ENCODE assay signal across 17 mouse cellular contexts in the genomic region with DNA sequence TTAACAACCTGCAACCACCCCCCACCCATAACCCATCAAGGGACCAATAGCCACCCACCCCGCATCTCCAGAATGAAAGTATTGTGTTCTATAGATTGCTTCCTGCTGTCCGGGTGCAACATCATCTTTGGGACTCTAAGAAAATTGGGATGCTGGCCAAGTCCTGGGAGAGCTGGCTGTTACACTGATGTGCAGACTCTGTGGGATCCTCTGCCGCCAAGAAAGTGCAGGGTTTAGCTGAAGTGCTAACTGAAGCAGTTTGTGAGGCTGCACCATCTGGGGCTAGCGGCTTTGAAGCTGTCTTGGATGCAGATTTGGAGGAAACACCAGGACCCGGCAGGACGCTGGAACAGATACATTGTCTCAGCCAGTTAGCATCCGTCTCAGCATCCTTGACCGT. TPM values are rescaled to one million over a fixed set of nuclear protein-coding genes. Genes with fewer than 3 reads are reported as not detected.
A peak's percentile ranks its signal among the peaks of the same experiment; 100 is the strongest.
DNase-seq lines count a peak whose midpoint lies in the region; ATAC-seq and TF ChIP-seq lines count a peak whose summit lies in the region.
"Had no signal": no experiment of that assay in that cellular context is flagged by ENCODE, and none has a peak within 500 bp of the region (broad histone marks: within the 10 kb centered on the region; RNA-seq: fewer than 3 reads in every experiment).

No protein-coding gene starts in this region.

- no peak overlapping the region for H3K4me2 ChIP-seq in lung, embryonic 14.5 days
- no peak overlapping the region for H3K4me2 ChIP-seq in stomach, embryonic 14.5 days (replicated peaks; ENCODE audit: low read depth, low read length)
- H3K4me2 ChIP-seq in stomach, postnatal 0 days (replicated peaks; ENCODE audit: low read depth) = no peak overlapping the region
- H3K4me2 ChIP-seq in stomach, embryonic 15.5 days = no peak overlapping the region
- H3K4me2 ChIP-seq: embryonic facial prominence, embryonic 12.5 days; limb, embryonic 15.5 days had no signal

- TF ChIP-seq POLR2A in lung, adult 2 months (IDR thresholded peaks at IDR 0.05; ENCODE audit: borderline replicate concordance, extremely low read depth, low read depth, low read length) = no peak

- no peaks in the 10 kb centered on the region for H3K36me3 ChIP-seq in lung, embryonic 14.5 days (ENCODE audit: insufficient read depth)
- no peaks in the 10 kb centered on the region for H3K36me3 ChIP-seq in stomach, embryonic 14.5 days (ENCODE audit: control insufficient read depth, insufficient read depth, low read length)
- H3K36me3 ChIP-seq in stomach, postnatal 0 days (ENCODE audit: control insufficient read depth, insufficient read depth, low read length) = no peaks in the 10 kb centered on the region
- no peaks in the 10 kb centered on the region for H3K36me3 ChIP-seq in stomach, embryonic 15.5 days
- H3K36me3 ChIP-seq: embryonic facial prominence, embryonic 12.5 days; limb, embryonic 15.5 days had no signal

- H3K27me3 ChIP-seq in lung, embryonic 14.5 days (ENCODE audit: insufficient read depth, low read length) = no peaks in the 10 kb centered on the region
- no peaks in the 10 kb centered on the region for H3K27me3 ChIP-seq in stomach, embryonic 14.5 days (ENCODE audit: control insufficient read depth, insufficient read depth, low read length)
- H3K27me3 ChIP-seq in stomach, postnatal 0 days (ENCODE audit: control insufficient read depth, insufficient read depth, low read length) = no peaks in the 10 kb centered on the region
- H3K27me3 ChIP-seq in stomach, embryonic 15.5 days (replicated peaks) = no peaks in the 10 kb centered on the region
- H3K27me3 ChIP-seq: embryonic facial prominence, embryonic 12.5 days; limb, embryonic 15.5 days; Patski had no signal

- H3K27ac ChIP-seq in lung, embryonic 14.5 days (ENCODE audit: low read depth) = peak overlapping the region; percentile 20; the same call in 1 of the 2 replicates
- H3K27ac ChIP-seq in stomach, embryonic 14.5 days (ENCODE audit: low read length) = peak overlapping the region; percentile 39; the same call in 1 of the 2 replicates
- no peak overlapping the region for H3K27ac ChIP-seq in stomach, postnatal 0 days (replicated peaks)
- H3K27ac ChIP-seq in stomach, embryonic 15.5 days = peak overlapping the region; percentile 1; the same call in 1 of the 2 replicates
- H3K27ac ChIP-seq: embryonic facial prominence, embryonic 12.5 days; kidney, postnatal 0 days; limb, embryonic 15.5 days had no signal

- ATAC-seq in frontal cortex, adult (ENCODE audit: low TSS enrichment) = peak; percentile 68; the same call in 1 of the 2 replicates
- ATAC-seq in lung, embryonic 14.5 days (ENCODE audit: insufficient read depth) = peak; percentile 62
- ATAC-seq in stomach, embryonic 14.5 days (ENCODE audit: insufficient number of reproducible peaks, insufficient read depth, low FRiP score, low read depth) = no peak
- ATAC-seq in stomach, postnatal 0 days (ENCODE audit: low FRiP score, low TSS enrichment) = no peak
- no peak for ATAC-seq in stomach, embryonic 15.5 days (ENCODE audit: insufficient read depth, low FRiP score, low read depth)
- ATAC-seq: CD4-positive, CD25-positive, alpha-beta regulatory T cell, adult 4 months; Patski had no signal

- H3K9ac ChIP-seq in lung, embryonic 14.5 days = no peak overlapping the region
- no peak overlapping the region for H3K9ac ChIP-seq in stomach, embryonic 14.5 days (replicated peaks; ENCODE audit: low read depth, low read length)
- no peak overlapping the region for H3K9ac ChIP-seq in stomach, postnatal 0 days (ENCODE audit: low read length)
- H3K9ac ChIP-seq in stomach, embryonic 15.5 days = no peak overlapping the region
- H3K9ac ChIP-seq: embryonic facial prominence, embryonic 12.5 days; limb, embryonic 15.5 days had no signal

- WGBS in lung, embryonic 14.5 days = 27% methylated on average over 8 of the region's 8 CpGs
- 37% methylated on average over 8 of the region's 8 CpGs for WGBS in lung, adult 2 months
- 30% methylated on average over 8 of the region's 8 CpGs for WGBS in stomach, embryonic 14.5 days
- WGBS in stomach, postnatal 0 days = 38% methylated on average over 8 of the region's 8 CpGs
- 32% methylated on average over 8 of the region's 8 CpGs for WGBS in stomach, embryonic 15.5 days

- TF ChIP-seq CTCF in lung, embryonic 14.5 days (IDR thresholded peaks at IDR 0.05; ENCODE audit: low read depth) = no peak
- TF ChIP-seq CTCF in lung, adult 2 months (IDR thresholded peaks at IDR 0.05; ENCODE audit: insufficient read depth, low read length) = no peak
- no peak for TF ChIP-seq CTCF in stomach, postnatal 0 days (IDR thresholded peaks at IDR 0.05; ENCODE audit: low read depth)

- TF ChIP-seq EP300 in stomach, postnatal 0 days (optimal IDR thresholded peaks at IDR 0.05) = no peak

- DNase-seq in frontal cortex, postnatal 10 days (ENCODE audit: low spot score in 2 of 2) = no peak
- DNase-seq in lung, embryonic 14.5 days = peak; percentile 95
- no peak for DNase-seq in lung, adult 2 months
- DNase-seq in stomach, postnatal 0 days (ENCODE audit: low spot score) = no peak
- DNase-seq in cerebellum, postnatal 36 days = no peak
- DNase-seq: cerebellum, postnatal 14 days; heart, adult 11 months; layer of hippocampus, adult 9-11 months; thymus, postnatal 14 days had no signal

- H3K4me3 ChIP-seq in lung, embryonic 14.5 days (ENCODE audit: low read depth, low read length) = no peak overlapping the region
- no peak overlapping the region for H3K4me3 ChIP-seq in lung, adult 2 months (replicated peaks; ENCODE audit: extremely low read depth, low read depth, low read length)
- no peak overlapping the region for H3K4me3 ChIP-seq in stomach, embryonic 14.5 days (ENCODE audit: low read depth, low read length)
- H3K4me3 ChIP-seq in stomach, postnatal 0 days (ENCODE audit: low read depth, low read length) = no peak overlapping the region
- H3K4me3 ChIP-seq in stomach, embryonic 15.5 days (replicated peaks) = no peak overlapping the region
- H3K4me3 ChIP-seq: embryonic facial prominence, embryonic 12.5 days; limb, embryonic 15.5 days had no signal

- no peaks in the 10 kb centered on the region; the same call in 1 of the 2 replicates for H3K4me1 ChIP-seq in lung, embryonic 14.5 days (ENCODE audit: insufficient read depth)
- H3K4me1 ChIP-seq in lung, adult 2 months (ENCODE audit: control insufficient read depth, insufficient read depth, low read length) = no peaks in the 10 kb centered on the region
- peaks cover 10% of the 10 kb centered on the region; the same call in 1 of the 2 replicates for H3K4me1 ChIP-seq in stomach, embryonic 14.5 days (ENCODE audit: control insufficient read depth, insufficient read depth, low read length)
- no peaks in the 10 kb centered on the region for H3K4me1 ChIP-seq in stomach, postnatal 0 days (replicated peaks; ENCODE audit: control insufficient read depth, insufficient read depth)
- H3K4me1 ChIP-seq in stomach, embryonic 15.5 days = peaks cover 12% of the 10 kb centered on the region
- H3K4me1 ChIP-seq: limb, embryonic 15.5 days had no signal

- H3K9me3 ChIP-seq in lung, embryonic 14.5 days (ENCODE audit: low read depth, low read length) = no peaks in the 10 kb centered on the region
- H3K9me3 ChIP-seq in stomach, embryonic 14.5 days (ENCODE audit: control insufficient read depth, low read depth, low read length) = no peaks in the 10 kb centered on the region
- H3K9me3 ChIP-seq in stomach, postnatal 0 days (ENCODE audit: control insufficient read depth, low read length) = no peaks in the 10 kb centered on the region
- H3K9me3 ChIP-seq in stomach, embryonic 15.5 days = no peaks in the 10 kb centered on the region
- H3K9me3 ChIP-seq: embryonic facial prominence, embryonic 12.5 days; limb, embryonic 15.5 days had no signal

RNA-seq across cellular contexts. Expression of a gene that starts 4.1 kb away (rescaled TPM):
- 63.7 and 68.4 TPM in 2 replicates for polyA plus RNA-seq in lung, embryonic 14.5 days (2014; fragmentation: Nextera tagmentation; extraction: Ambion mirVana)
- polyA plus RNA-seq in lung, adult 2 months (2012; rRNA removed) = 29.9 and 33.2 TPM in 2 replicates
- 67.3 and 72.7 TPM in 2 replicates for polyA plus RNA-seq in stomach, embryonic 14.5 days (2014; fragmentation: Nextera tagmentation; extraction: Ambion mirVana)
- 42.3 and 43.9 TPM in 2 replicates for polyA plus RNA-seq in stomach, postnatal 0 days (2015; fragmentation: Nextera tagmentation; extraction: Ambion mirVana)
- 52.3 and 52.9 TPM in 2 replicates for polyA plus RNA-seq in stomach, embryonic 15.5 days (2015; fragmentation: Nextera tagmentation; extraction: Ambion mirVana)

RNA-seq across cellular contexts. Expression of a gene that starts 24.0 kb away (rescaled TPM):
- 1.3 and 2.1 TPM in 2 replicates for polyA plus RNA-seq in lung, embryonic 14.5 days (2014; fragmentation: Nextera tagmentation; extraction: Ambion mirVana)
- 78.4 and 114 TPM in 2 replicates for polyA plus RNA-seq in lung, adult 2 months (2012; rRNA removed)
- polyA plus RNA-seq in stomach, embryonic 14.5 days (2014; fragmentation: Nextera tagmentation; extraction: Ambion mirVana) = 0.17 and 0.34 TPM in 2 replicates
- 0.19 and 0.40 TPM in 2 replicates for polyA plus RNA-seq in stomach, postnatal 0 days (2015; fragmentation: Nextera tagmentation; extraction: Ambion mirVana)
- 0.97 and 1.1 TPM in 2 replicates for polyA plus RNA-seq in stomach, embryonic 15.5 days (2015; fragmentation: Nextera tagmentation; extraction: Ambion mirVana)
- polyA plus RNA-seq: CD4-positive, CD25-positive, alpha-beta regulatory T cell, adult 4 months had no signal

RNA-seq across cellular contexts. Expression of a gene that starts 30.4 kb away (rescaled TPM):
- polyA plus RNA-seq in lung, embryonic 14.5 days (2014; fragmentation: Nextera tagmentation; extraction: Ambion mirVana) = 0.11 TPM in 1 of 2 replicates, not detected in the other
- polyA plus RNA-seq in lung, adult 2 months (2012; rRNA removed) = 0.10 and 0.18 TPM in 2 replicates
- 0.13 and 0.15 TPM in 2 replicates for polyA plus RNA-seq in stomach, embryonic 14.5 days (2014; fragmentation: Nextera tagmentation; extraction: Ambion mirVana)
- polyA plus RNA-seq in stomach, postnatal 0 days (2015; fragmentation: Nextera tagmentation; extraction: Ambion mirVana) = 0.68 and 0.76 TPM in 2 replicates
- 0.15 and 0.35 TPM in 2 replicates for polyA plus RNA-seq in stomach, embryonic 15.5 days (2015; fragmentation: Nextera tagmentation; extraction: Ambion mirVana)
- polyA plus RNA-seq: CD4-positive, CD25-positive, alpha-beta regulatory T cell, adult 4 months had no signal

RNA-seq across cellular contexts. Expression of a gene that starts 37.2 kb away (rescaled TPM):
- 85.7 and 89.8 TPM in 2 replicates for polyA plus RNA-seq in lung, embryonic 14.5 days (2014; fragmentation: Nextera tagmentation; extraction: Ambion mirVana)
- polyA plus RNA-seq in lung, adult 2 months (2012; rRNA removed) = 29.7 and 42.9 TPM in 2 replicates
- polyA plus RNA-seq in stomach, embryonic 14.5 days (2014; fragmentation: Nextera tagmentation; extraction: Ambion mirVana) = 71.8 and 74.2 TPM in 2 replicates
- 52.6 and 53.0 TPM in 2 replicates for polyA plus RNA-seq in stomach, postnatal 0 days (2015; fragmentation: Nextera tagmentation; extraction: Ambion mirVana)
- 89.5 and 101 TPM in 2 replicates for polyA plus RNA-seq in stomach, embryonic 15.5 days (2015; fragmentation: Nextera tagmentation; extraction: Ambion mirVana)

Comparison
In these comparisons a context has a peak if more than half of its experiments do, and no peak if none do; other contexts are left out.
1. RNA of a gene that starts 24.0 kb away (polyA plus RNA-seq): 78.4 to 114 TPM in lung, adult 2 months; 1.3 to 2.1 TPM in lung, embryonic 14.5 days, 0.97 to 1.1 TPM in stomach, embryonic 15.5 days, 0.19 to 0.40 TPM in stomach, postnatal 0 days and 0.17 to 0.34 TPM in stomach, embryonic 14.5 days; every median in the first group is over 10 times any median in the second.
2. ATAC-seq: peak in frontal cortex, adult (single experiment) and lung, embryonic 14.5 days (single experiment); none in stomach, embryonic 14.5 days (single experiment), stomach, postnatal 0 days (single experiment) and stomach, embryonic 15.5 days (single experiment).